Mouse (Mus musculus) liver, postnatal 0 days (tissue): ENCODE results near the gene Ckap5. TPM values are rescaled to one million over a fixed set of nuclear protein-coding genes. Genes with fewer than 3 reads are reported as not detected.

Experiments used
- ATAC-seq: fragments of 200-750 bp; cut with Nextera tagmentation; 2 replicates; pipeline ENCODE4 v1.8.0; 2017; ENCODE audit warnings: mild to moderate bottlenecking, moderate library complexity
- DNase-seq: peaks from one replicate; pipeline ENCODE4 v3.0.0-alpha.2; 2016
- H3K27ac ChIP-seq: fragments of 300-500 bp; sonication (generic); 2 replicates; pipeline ENCODE4 v1.5.1; 2014; ENCODE audit warnings: antibody characterized with exemption, moderate library complexity, mild to moderate bottlenecking, low read depth
- H3K27me3 ChIP-seq: fragments of 300-500 bp; sonication (generic); 2 replicates; pipeline ENCODE4 v1.6.1; 2014; ENCODE audit warnings: low read length, control low read depth, mixed read lengths; ENCODE audit not compliant: insufficient read depth
- H3K36me3 ChIP-seq: fragments of 300-500 bp; sonication (generic); replicated peaks from 2 replicates; pipeline ENCODE4 v1.6.1; 2014; ENCODE audit warnings: mild to moderate bottlenecking, control low read depth, low read length, moderate library complexity, mixed read lengths; ENCODE audit not compliant: insufficient read depth
- H3K4me1 ChIP-seq: fragments of 300-500 bp; sonication (generic); 2 replicates; pipeline ENCODE4 v1.6.1; 2014; ENCODE audit warnings: antibody characterized with exemption, mild to moderate bottlenecking, control low read depth; ENCODE audit not compliant: insufficient read depth
- H3K4me2 ChIP-seq: fragments of 300-500 bp; sonication (generic); 2 replicates; pipeline ENCODE4 v1.6.1; 2014; ENCODE audit warnings: low read depth, mild to moderate bottlenecking, low read length, moderate library complexity, mixed read lengths
- H3K4me3 ChIP-seq: fragments of 300-500 bp; sonication (generic); 2 replicates; pipeline ENCODE4 v1.5.1; 2014; ENCODE audit warnings: low read depth, low read length
- H3K9ac ChIP-seq: fragments of 300-500 bp; sonication (generic); replicated peaks from 2 replicates; pipeline ENCODE4 v1.6.1; 2014; ENCODE audit warnings: mild to moderate bottlenecking, moderate library complexity
- H3K9me3 ChIP-seq: fragments of 300-500 bp; sonication (generic); 2 replicates; pipeline ENCODE4 v1.6.1; 2016; ENCODE audit warnings: mild to moderate bottlenecking, control low read depth, low read length, mixed read lengths
- CTCF ChIP-seq: sonication (generic); IDR thresholded peaks from 2 replicates; pipeline ENCODE4 v1.5.1; 2016; ENCODE audit warnings: antibody characterized with exemption, low read depth
- EP300 ChIP-seq: IDR thresholded peaks from 2 replicates; pipeline ENCODE4 v1.6.1; 2016; ENCODE audit warnings: antibody characterized with exemption, low read depth, mild to moderate bottlenecking
- WGBS: fragments of 180-500 bp; shearing (Covaris S2); extraction: QIAGEN DNeasy Blood & Tissue Kit; methylation state at CpG from one replicate; pipeline ENCODE4 v1.1.7; 2014; ENCODE audit not compliant: insufficient replicate concordance; 5-methylcytosine and 5-hydroxymethylcytosine counted together
- polyA plus RNA-seq: library from polyadenylated mRNA; unstranded; fragments of >200 nt; fragmentation: Nextera tagmentation; extraction: Ambion mirVana; gene quantifications from 2 replicates; pipeline ENCODE4 v1.2.1, GENCODE M21; 2015

The Ckap5 gene
- polyA plus RNA-seq, 1 experiment from 2014 or later, result 22.1 TPM

DNA sequence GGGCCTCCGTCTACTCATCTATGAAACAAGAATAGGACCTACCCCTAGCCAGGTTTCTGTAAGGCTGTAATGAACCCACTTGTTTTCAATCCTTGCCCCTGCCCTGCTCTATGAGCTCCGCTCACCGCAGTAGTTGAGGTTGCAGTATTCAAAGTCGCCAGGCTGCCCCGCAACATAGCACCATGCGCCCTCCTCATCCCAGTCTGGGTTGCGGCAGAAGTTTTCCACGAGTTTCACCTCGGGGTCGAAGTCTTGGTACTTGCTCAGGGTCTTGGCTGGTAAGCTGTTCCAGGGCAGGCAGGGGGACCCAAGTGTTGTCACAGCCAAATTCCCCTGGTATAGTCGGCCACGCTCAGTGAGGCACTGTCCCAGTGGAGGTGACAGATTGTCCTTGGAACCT lies 103.8 kb downstream of the Ckap5 start:
- no peaks in the 10 kb centered on the region for H3K27me3 ChIP-seq
- peaks cover 12% of the 10 kb centered on the region; the same call in 1 of the 2 replicates for H3K36me3 ChIP-seq
- H3K4me3 ChIP-seq, result no peak overlapping the region
- no peak for DNase-seq
- ATAC-seq, result no peak
- WGBS, result 88% methylated on average over 12 of the region's 12 CpGs
- H3K27ac ChIP-seq, result no peak overlapping the region
- no peak overlapping the region for H3K9ac ChIP-seq
- no peaks in the 10 kb centered on the region for H3K9me3 ChIP-seq
- no peak overlapping the region for H3K4me2 ChIP-seq
- H3K4me1 ChIP-seq, result peaks cover 20% of the 10 kb centered on the region
- TF ChIP-seq EP300 (no peak), CTCF (no peak)

DNA sequence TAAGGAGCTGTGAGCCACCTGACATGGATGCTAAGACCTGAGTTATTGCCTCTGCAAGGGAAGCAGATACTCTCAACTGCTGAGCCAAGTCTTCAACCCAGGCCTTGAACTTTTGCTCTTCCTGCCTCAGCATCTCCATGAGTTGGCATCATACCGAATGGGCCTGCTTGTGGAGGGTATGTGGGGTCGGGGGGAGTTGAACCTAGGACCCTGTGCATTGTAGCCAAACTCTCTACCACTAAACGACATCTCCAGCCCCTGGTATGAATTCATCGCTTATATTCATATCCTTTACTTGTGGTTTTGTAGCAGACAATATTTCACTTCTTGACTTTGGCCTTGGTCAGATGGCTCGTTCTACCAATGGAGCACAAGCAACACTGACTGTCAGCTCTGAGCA lies 105.3 kb downstream of the Ckap5 start:
- peaks cover 27% of the 10 kb centered on the region for H3K4me1 ChIP-seq
- no peak overlapping the region for H3K4me3 ChIP-seq
- DNase-seq (no peak), ATAC-seq (no peak)
- H3K27me3 ChIP-seq, result no peaks in the 10 kb centered on the region
- H3K4me2 ChIP-seq, result no peak overlapping the region
- 0 out of 2 replicates have a peak, but pooled peaks cover 7% of the 10 kb centered on the region for H3K36me3 ChIP-seq
- no peaks in the 10 kb centered on the region for H3K9me3 ChIP-seq
- no peak overlapping the region for H3K27ac ChIP-seq
- no peak for TF ChIP-seq CTCF
- TF ChIP-seq EP300, result no peak
- H3K9ac ChIP-seq, result no peak overlapping the region
- WGBS, result 67% methylated on average over 5 of the region's 5 CpGs

DNA sequence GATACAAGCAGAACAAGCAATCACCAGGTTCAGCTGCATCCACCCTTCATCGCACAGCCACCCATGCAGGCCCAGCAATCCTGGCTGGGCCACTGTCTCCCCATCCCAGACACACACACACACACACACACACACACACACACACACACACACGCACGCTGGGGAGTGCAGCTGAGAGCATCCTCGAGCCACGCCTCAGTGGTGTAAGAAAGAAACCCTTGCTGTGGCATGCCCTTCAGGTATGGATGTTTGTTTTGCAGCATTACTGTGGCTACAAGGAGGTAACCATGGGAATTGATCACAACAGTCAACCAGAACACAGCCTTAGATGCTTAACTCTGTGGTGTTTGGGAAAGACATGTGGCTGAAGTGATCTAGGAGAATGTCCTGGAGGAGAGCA lies 105.8 kb downstream of the Ckap5 start:
- peaks cover 27% of the 10 kb centered on the region for H3K4me1 ChIP-seq
- DNase-seq, result peak; percentile 13
- peak overlapping the region; percentile 64 for H3K4me2 ChIP-seq
- H3K27me3 ChIP-seq, result no peaks in the 10 kb centered on the region
- TF ChIP-seq EP300 (no peak), CTCF (no peak)
- ATAC-seq, result no peak
- H3K9me3 ChIP-seq, result no peaks in the 10 kb centered on the region
- 0 out of 2 replicates have a peak overlapping the region, but pooled peaks have one; percentile 24 for H3K4me3 ChIP-seq
- 77% methylated on average over 5 of the region's 5 CpGs for WGBS
- 0 out of 2 replicates have a peak, but pooled peaks cover 4% of the 10 kb centered on the region for H3K36me3 ChIP-seq
- H3K9ac ChIP-seq, result no peak overlapping the region
- H3K27ac ChIP-seq, result no peak overlapping the region

DNA sequence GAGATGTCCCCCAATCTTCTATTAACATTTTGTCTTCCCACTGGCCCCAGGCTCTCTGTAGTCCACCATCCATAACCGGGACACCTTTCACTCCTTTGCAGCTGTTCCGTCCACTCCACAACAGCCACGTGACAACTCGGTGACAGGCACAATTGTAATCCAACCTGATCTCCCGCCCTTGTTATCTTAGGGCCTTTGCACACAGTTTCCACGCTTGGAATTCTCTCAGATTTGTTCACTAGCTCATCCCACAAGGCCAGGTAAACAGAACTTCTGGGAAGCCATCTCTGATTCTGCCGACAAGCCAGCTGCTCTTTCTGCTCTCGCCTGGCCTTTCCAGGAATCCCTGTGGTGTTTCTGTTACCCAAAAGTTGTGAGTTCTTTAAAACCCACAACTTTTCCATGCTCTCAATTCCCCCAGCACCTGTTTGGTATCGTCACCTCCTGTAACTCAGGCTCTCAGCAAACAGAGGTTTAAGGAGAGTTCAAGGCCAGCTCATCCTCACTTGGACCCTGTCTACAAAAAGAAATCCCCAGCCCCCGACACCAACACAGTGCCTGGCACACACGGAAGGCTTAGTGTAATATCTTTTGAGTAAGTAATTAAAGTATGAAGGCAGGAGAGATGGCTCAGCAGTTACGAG lies 106.9 kb downstream of the Ckap5 start:
- TF ChIP-seq EP300 (no peak), CTCF (no peak)
- Histone ChIP-seq H3K27me3 (no peaks in the 10 kb centered on the region), H3K4me2 (peak overlapping the region; percentile 64), H3K27ac (0 out of 2 replicates have a peak overlapping the region, but pooled peaks have one; percentile 13), H3K9me3 (no peaks in the 10 kb centered on the region), H3K4me1 (peaks cover 27% of the 10 kb centered on the region), H3K36me3 (0 out of 2 replicates have a peak, but pooled peaks cover 2% of the 10 kb centered on the region), H3K4me3 (peak overlapping the region; percentile 21), H3K9ac (0 out of 2 replicates have a peak overlapping the region, but pooled peaks have one; percentile 21)
- WGBS, result 57% methylated on average over 12 of the region's 12 CpGs
- ATAC-seq, result no peak
- peak; percentile 18 for DNase-seq

GRCm38 (mm10) chr2:91634841-91635240 lies 108.3 kb downstream of the Ckap5 start:
- WGBS, result 42% methylated on average over 9 of the region's 9 CpGs
- Histone ChIP-seq H3K4me2 (peak overlapping the region; percentile 64), H3K9ac (peak overlapping the region; percentile 75), H3K9me3 (no peaks in the 10 kb centered on the region), H3K27me3 (no peaks in the 10 kb centered on the region), H3K36me3 (0 out of 2 replicates have a peak, but pooled peaks cover 2% of the 10 kb centered on the region), H3K4me1 (peaks cover 25% of the 10 kb centered on the region), H3K4me3 (peak overlapping the region; percentile 50), H3K27ac (peak overlapping the region; percentile 95)
- DNase-seq (peak; percentile 66), ATAC-seq (peak; percentile 44)
- TF ChIP-seq EP300, result peak; percentile 75
- TF ChIP-seq CTCF, result no peak

- ATAC-seq, result peak; percentile 4; the same call in 1 of the 2 replicates
- H3K4me1 ChIP-seq, result peaks cover 24% of the 10 kb centered on the region
- peak overlapping the region; percentile 95 for H3K27ac ChIP-seq
- no peaks in the 10 kb centered on the region for H3K9me3 ChIP-seq
- no peaks in the 10 kb centered on the region for H3K27me3 ChIP-seq
- TF ChIP-seq CTCF (no peak), EP300 (no peak)
- H3K4me3 ChIP-seq, result peak overlapping the region; percentile 50
- peak; percentile 24 for DNase-seq
- WGBS, result 58% methylated on average over 11 of the region's 11 CpGs
- H3K36me3 ChIP-seq, result 0 out of 2 replicates have a peak, but pooled peaks cover 2% of the 10 kb centered on the region
- H3K4me2 ChIP-seq, result peak overlapping the region; percentile 64
- H3K9ac ChIP-seq, result peak overlapping the region; percentile 75
Observed at GRCm38 (mm10) chr2:91635486-91635885, 108.9 kb downstream of the Ckap5 start.
